Mouse (Mus musculus) midbrain, embryonic 13.5 days (tissue): ENCODE data around the gene Mex3a. TPM values are rescaled to one million over a fixed set of nuclear protein-coding genes. Genes with fewer than 3 reads are reported as not detected.

Experiments
- ATAC-seq: fragments of 200-750 bp; cut with Nextera tagmentation; 2 replicates; pipeline ENCODE4 v1.8.0; 2017; ENCODE audit warnings: mild to moderate bottlenecking, moderate TSS enrichment, moderate library complexity
- H3K27ac ChIP-seq: fragments of 300-500 bp; sonication (generic); 2 replicates; pipeline ENCODE4 v1.5.1; 2015; ENCODE audit warnings: inconsistent platforms, mild to moderate bottlenecking, moderate library complexity
- H3K27me3 ChIP-seq: fragments of 300-500 bp; sonication (generic); 2 replicates; pipeline ENCODE4 v1.6.1; 2015; ENCODE audit warnings: mild to moderate bottlenecking, inconsistent platforms
- H3K36me3 ChIP-seq: fragments of 300-500 bp; sonication (generic); 2 replicates; pipeline ENCODE4 v1.6.1; 2015; ENCODE audit warnings: mild to moderate bottlenecking, inconsistent platforms
- H3K4me1 ChIP-seq: fragments of 300-500 bp; sonication (generic); replicated peaks from 2 replicates; pipeline ENCODE4 v1.6.1; 2015; ENCODE audit warnings: inconsistent platforms
- H3K4me2 ChIP-seq: fragments of 300-500 bp; sonication (generic); replicated peaks from 2 replicates; pipeline ENCODE4 v1.6.1; 2015; ENCODE audit warnings: moderate library complexity, mild to moderate bottlenecking, inconsistent platforms
- H3K4me3 ChIP-seq: fragments of 300-500 bp; sonication (generic); replicated peaks from 2 replicates; pipeline ENCODE4 v1.5.1; 2015; ENCODE audit warnings: mild to moderate bottlenecking, inconsistent platforms
- H3K9ac ChIP-seq: fragments of 300-500 bp; sonication (generic); replicated peaks from 2 replicates; pipeline ENCODE4 v1.6.1; 2015; ENCODE audit warnings: mild to moderate bottlenecking, inconsistent platforms
- H3K9me3 ChIP-seq: fragments of 300-500 bp; sonication (generic); 2 replicates; pipeline ENCODE4 v1.6.1; 2016; ENCODE audit warnings: mild to moderate bottlenecking, inconsistent platforms
- WGBS: fragments of 180-500 bp; shearing (Covaris S2); methylation state at CpG from one replicate; pipeline ENCODE4 v1.1.7; 2015; 5-methylcytosine and 5-hydroxymethylcytosine counted together
- polyA plus RNA-seq: library from polyadenylated mRNA; unstranded; fragments of >200 nt; fragmentation: Nextera tagmentation; extraction: Ambion mirVana; gene quantifications from 2 replicates; pipeline ENCODE4 v1.2.1, GENCODE M21; 2015

The Mex3a gene
- polyA plus RNA-seq, 1 experiment from 2014 or later = 49.5 TPM

- peak; percentile 12 for ATAC-seq
- Histone ChIP-seq H3K9ac (no peak overlapping the region; the same call in 1 of the 2 replicates), H3K9me3 (no peaks in the 10 kb centered on the region), H3K4me3 (no peak overlapping the region), H3K27me3 (no peaks in the 10 kb centered on the region), H3K4me1 (peaks cover 63% of the 10 kb centered on the region), H3K4me2 (no peak overlapping the region), H3K27ac (peak overlapping the region; percentile 60), H3K36me3 (peaks cover 37% of the 10 kb centered on the region)
- 63% methylated on average over 7 of the region's 7 CpGs for WGBS
These were observed 9.6 kb downstream of the Mex3a start for GRCm38 (mm10) chr3:88541622-88542401.

- 85% methylated on average over 4 of the region's 4 CpGs for WGBS
- no peak for ATAC-seq
- peak overlapping the region; percentile 60; the same call in 1 of the 2 replicates for H3K27ac ChIP-seq
These were observed 10.3 kb downstream of the Mex3a start for GRCm38 (mm10) chr3:88542486-88542885.

GRCm38 (mm10) chr3:88543174-88543573 is 11.0 kb downstream of the Mex3a start:
- Histone ChIP-seq H3K4me3 (no peak overlapping the region), H3K27me3 (no peaks in the 10 kb centered on the region), H3K4me2 (no peak overlapping the region), H3K36me3 (peaks cover 24% of the 10 kb centered on the region), H3K9ac (no peak overlapping the region), H3K27ac (0 out of 2 replicates have a peak overlapping the region, but pooled peaks have one; percentile 60), H3K4me1 (peaks cover 49% of the 10 kb centered on the region), H3K9me3 (no peaks in the 10 kb centered on the region)
- ATAC-seq = no peak
- WGBS = 79% methylated on average over 8 of the region's 8 CpGs

More at GRCm38 (mm10) chr3:88542486-88542885, 10.3 kb downstream of the Mex3a start:
- peaks cover 56% of the 10 kb centered on the region for H3K4me1 ChIP-seq
- H3K4me3 ChIP-seq = no peak overlapping the region
- H3K9ac ChIP-seq = no peak overlapping the region
- no peak overlapping the region for H3K4me2 ChIP-seq
- peaks cover 31% of the 10 kb centered on the region for H3K36me3 ChIP-seq
- H3K9me3 ChIP-seq = no peaks in the 10 kb centered on the region
- no peaks in the 10 kb centered on the region for H3K27me3 ChIP-seq

GRCm38 (mm10) chr3:88543651-88544410 is 11.6 kb downstream of the Mex3a start:
- Histone ChIP-seq H3K27ac (no peak overlapping the region), H3K9me3 (no peaks in the 10 kb centered on the region), H3K9ac (no peak overlapping the region), H3K4me1 (peaks cover 43% of the 10 kb centered on the region), H3K36me3 (peaks cover 17% of the 10 kb centered on the region), H3K27me3 (no peaks in the 10 kb centered on the region), H3K4me2 (no peak overlapping the region), H3K4me3 (no peak overlapping the region)
- no peak for ATAC-seq
- WGBS = 76% methylated on average over 5 of the region's 5 CpGs

GRCm38 (mm10) chr3:88544514-88544913 is 12.3 kb downstream of the Mex3a start:
- peaks cover 38% of the 10 kb centered on the region for H3K4me1 ChIP-seq
- H3K27me3 ChIP-seq = no peaks in the 10 kb centered on the region
- H3K4me2 ChIP-seq = no peak overlapping the region
- peak overlapping the region; percentile 41 for H3K9ac ChIP-seq
- peaks cover 20% of the 10 kb centered on the region for H3K36me3 ChIP-seq
- WGBS = 28% methylated on average over 5 of the region's 5 CpGs
- no peak overlapping the region for H3K4me3 ChIP-seq
- no peak overlapping the region for H3K27ac ChIP-seq
- no peak for ATAC-seq
- no peaks in the 10 kb centered on the region for H3K9me3 ChIP-seq

- peak overlapping the region; percentile 41 for H3K9ac ChIP-seq
These were observed 12.9 kb downstream of the Mex3a start for GRCm38 (mm10) chr3:88544955-88545591.

GRCm38 (mm10) chr3:88546674-88547418 is 14.7 kb downstream of the Mex3a start:
- Histone ChIP-seq H3K4me3 (no peak overlapping the region), H3K27me3 (no peaks in the 10 kb centered on the region), H3K9ac (no peak overlapping the region), H3K9me3 (no peaks in the 10 kb centered on the region), H3K4me2 (no peak overlapping the region), H3K4me1 (peaks cover 31% of the 10 kb centered on the region), H3K27ac (no peak overlapping the region), H3K36me3 (0 out of 2 replicates have a peak, but pooled peaks cover 4% of the 10 kb centered on the region)
- no peak for ATAC-seq
- WGBS = 84% methylated on average over 6 of the region's 6 CpGs

More at GRCm38 (mm10) chr3:88544955-88545591, 12.9 kb downstream of the Mex3a start:
- Histone ChIP-seq H3K4me2 (no peak overlapping the region), H3K27ac (no peak overlapping the region), H3K36me3 (peaks cover 17% of the 10 kb centered on the region), H3K27me3 (no peaks in the 10 kb centered on the region), H3K4me1 (peaks cover 36% of the 10 kb centered on the region), H3K4me3 (no peak overlapping the region), H3K9me3 (no peaks in the 10 kb centered on the region)
- no peak for ATAC-seq
- 69% methylated on average over 20 of the region's 20 CpGs for WGBS

GRCm38 (mm10) chr3:88548180-88548917 is 16.2 kb downstream of the Mex3a start, which contains the start of gene Rab25:
Gene Rab25, minus strand, starts transcription at chr3:88548300.
- Histone ChIP-seq H3K27me3 (no peaks in the 10 kb centered on the region), H3K36me3 (0 out of 2 replicates have a peak, but pooled peaks cover 4% of the 10 kb centered on the region), H3K27ac (no peak within 1 kb of the TSS), H3K4me2 (no peak within 1 kb of the TSS), H3K4me3 (no peak within 1 kb of the TSS), H3K4me1 (peaks cover 29% of the 10 kb centered on the region), H3K9me3 (no peaks in the 10 kb centered on the region), H3K9ac (no peak within 1 kb of the TSS)
- 53% methylated on average over 18 of the region's 18 CpGs for WGBS
- no peak for ATAC-seq

GRCm38 (mm10) chr3:88551586-88551985 is 19.4 kb downstream of the Mex3a start:
- Histone ChIP-seq H3K9ac (peak overlapping the region; percentile 77), H3K4me3 (peak overlapping the region; percentile 93)

GRCm38 (mm10) chr3:88552082-88552645 is 20.0 kb downstream of the Mex3a start:
- ATAC-seq = no peak
- Histone ChIP-seq H3K4me1 (peaks cover 43% of the 10 kb centered on the region), H3K9me3 (no peaks in the 10 kb centered on the region), H3K27me3 (no peaks in the 10 kb centered on the region), H3K4me3 (peak overlapping the region; percentile 93), H3K36me3 (peaks cover 23% of the 10 kb centered on the region), H3K9ac (peak overlapping the region; percentile 77), H3K27ac (peak overlapping the region; percentile 93), H3K4me2 (peak overlapping the region; percentile 81)
- WGBS = 29% methylated on average over 16 of the region's 16 CpGs

More at GRCm38 (mm10) chr3:88551586-88551985, 19.4 kb downstream of the Mex3a start:
- H3K9me3 ChIP-seq = no peaks in the 10 kb centered on the region
- no peak for ATAC-seq
- peaks cover 39% of the 10 kb centered on the region for H3K4me1 ChIP-seq
- H3K27me3 ChIP-seq = no peaks in the 10 kb centered on the region
- peaks cover 17% of the 10 kb centered on the region for H3K36me3 ChIP-seq
- WGBS = 88% methylated on average over 4 of the region's 4 CpGs
- H3K4me2 ChIP-seq = peak overlapping the region; percentile 81
- H3K27ac ChIP-seq = no peak overlapping the region
